Mouse (Mus musculus): Measurements from ENCODE around the gene Il17ra. TPM values are rescaled to one million over a fixed set of nuclear protein-coding genes. Genes with fewer than 3 reads are reported as not detected.

Il17ra gene
- polyA plus RNA-seq, 1 experiment from 2014 or later: 4.6 TPM

GRCm38 (mm10) chr6:120517311-120517710 lies 54.3 kb downstream of the Il17ra start:
- no peak overlapping the region for H3K27ac ChIP-seq (ENCODE audit: low read length)
- no peak overlapping the region for H3K9ac ChIP-seq (replicated peaks; ENCODE audit: low read length)
- H3K4me2 ChIP-seq (replicated peaks; ENCODE audit: low read depth, low read length): no peak overlapping the region
- no peaks in the 10 kb centered on the region for H3K27me3 ChIP-seq (ENCODE audit: insufficient read depth, low read length)
- no peaks in the 10 kb centered on the region for H3K4me1 ChIP-seq (ENCODE audit: insufficient read depth, low read length)
- peaks cover 11% of the 10 kb centered on the region; the same call in 1 of the 2 replicates for H3K36me3 ChIP-seq (ENCODE audit: insufficient read depth, low read length)
- ATAC-seq (ENCODE audit: low FRiP score, low TSS enrichment): no peak
- no peak overlapping the region for H3K4me3 ChIP-seq (ENCODE audit: low read length)
- 95% methylated on average over 5 of the region's 5 CpGs for WGBS
- no peaks in the 10 kb centered on the region for H3K9me3 ChIP-seq (ENCODE audit: low read length)

GRCm38 (mm10) chr6:120519647-120520046 lies 56.6 kb downstream of the Il17ra start:
- peaks cover 4% of the 10 kb centered on the region; the same call in 1 of the 2 replicates for H3K36me3 ChIP-seq (ENCODE audit: insufficient read depth, low read length)
- no peak for ATAC-seq (ENCODE audit: low FRiP score, low TSS enrichment)
- H3K27ac ChIP-seq (ENCODE audit: low read length): no peak overlapping the region
- H3K4me2 ChIP-seq (replicated peaks; ENCODE audit: low read depth, low read length): no peak overlapping the region
- no peak overlapping the region for H3K4me3 ChIP-seq (ENCODE audit: low read length)
- no peaks in the 10 kb centered on the region for H3K9me3 ChIP-seq (ENCODE audit: low read length)
- no peaks in the 10 kb centered on the region for H3K27me3 ChIP-seq (ENCODE audit: insufficient read depth, low read length)
- no peaks in the 10 kb centered on the region for H3K4me1 ChIP-seq (ENCODE audit: insufficient read depth, low read length)
- WGBS: 82% methylated on average over 5 of the region's 5 CpGs
- no peak overlapping the region for H3K9ac ChIP-seq (replicated peaks; ENCODE audit: low read length)

- WGBS: 82% methylated on average over 5 of the region's 5 CpGs
- Histone ChIP-seq H3K9ac (replicated peaks; ENCODE audit: low read length) (no peak overlapping the region), H3K27me3 (ENCODE audit: insufficient read depth, low read length) (no peaks in the 10 kb centered on the region), H3K4me1 (ENCODE audit: insufficient read depth, low read length) (peaks cover under 1% of the 10 kb centered on the region; the same call in 1 of the 2 replicates), H3K4me3 (ENCODE audit: low read length) (no peak overlapping the region), H3K9me3 (ENCODE audit: low read length) (no peaks in the 10 kb centered on the region), H3K4me2 (replicated peaks; ENCODE audit: low read depth, low read length) (no peak overlapping the region), H3K27ac (ENCODE audit: low read length) (no peak overlapping the region), H3K36me3 (ENCODE audit: insufficient read depth, low read length) (peaks cover 4% of the 10 kb centered on the region; the same call in 1 of the 2 replicates)
- no peak for ATAC-seq (ENCODE audit: low FRiP score, low TSS enrichment)
These were observed 61.7 kb downstream of the Il17ra start for GRCm38 (mm10) chr6:120524796-120525195.

- no peak for ATAC-seq (ENCODE audit: low FRiP score, low TSS enrichment)
- H3K36me3 ChIP-seq (ENCODE audit: insufficient read depth, low read length): no peaks in the 10 kb centered on the region
- peaks cover 9% of the 10 kb centered on the region; the same call in 1 of the 2 replicates for H3K4me1 ChIP-seq (ENCODE audit: insufficient read depth, low read length)
- H3K27me3 ChIP-seq (ENCODE audit: insufficient read depth, low read length): no peaks in the 10 kb centered on the region
- H3K27ac ChIP-seq (ENCODE audit: low read length): no peak overlapping the region
- 71% methylated on average over 4 of the region's 4 CpGs for WGBS
- no peak overlapping the region for H3K4me2 ChIP-seq (replicated peaks; ENCODE audit: low read depth, low read length)
- H3K9me3 ChIP-seq (ENCODE audit: low read length): no peaks in the 10 kb centered on the region
- H3K4me3 ChIP-seq (ENCODE audit: low read length): no peak overlapping the region
- no peak overlapping the region for H3K9ac ChIP-seq (replicated peaks; ENCODE audit: low read length)
These were observed 66.1 kb downstream of the Il17ra start for GRCm38 (mm10) chr6:120529123-120529522.

GRCm38 (mm10) chr6:120531020-120531965 lies 68.2 kb downstream of the Il17ra start, which contains the start of gene Hdhd5:
Gene Hdhd5 (minus strand): TSS chr6:120531319.
- Histone ChIP-seq H3K9ac (replicated peaks; ENCODE audit: low read length) (peak within 1 kb of the TSS; percentile 93), H3K27me3 (ENCODE audit: insufficient read depth, low read length) (no peaks in the 10 kb centered on the region), H3K4me2 (replicated peaks; ENCODE audit: low read depth, low read length) (peak within 1 kb of the TSS; percentile 75), H3K27ac (ENCODE audit: low read length) (peak within 1 kb of the TSS; percentile 80), H3K4me3 (ENCODE audit: low read length) (peak within 1 kb of the TSS; percentile 94), H3K4me1 (ENCODE audit: insufficient read depth, low read length) (peaks cover 9% of the 10 kb centered on the region; the same call in 1 of the 2 replicates), H3K9me3 (ENCODE audit: low read length) (no peaks in the 10 kb centered on the region), H3K36me3 (ENCODE audit: insufficient read depth, low read length) (no peaks in the 10 kb centered on the region)
- ATAC-seq (ENCODE audit: low FRiP score, low TSS enrichment): peak; percentile 99
- WGBS: 0% methylated on average over 75 of the region's 75 CpGs

GRCm38 (mm10) chr6:120532594-120532993 lies 69.5 kb downstream of the Il17ra start:
- peaks cover 9% of the 10 kb centered on the region; the same call in 1 of the 2 replicates for H3K4me1 ChIP-seq (ENCODE audit: insufficient read depth, low read length)
- no peaks in the 10 kb centered on the region for H3K27me3 ChIP-seq (ENCODE audit: insufficient read depth, low read length)
- H3K4me2 ChIP-seq (replicated peaks; ENCODE audit: low read depth, low read length): no peak overlapping the region
- H3K9ac ChIP-seq (replicated peaks; ENCODE audit: low read length): no peak overlapping the region
- ATAC-seq (ENCODE audit: low FRiP score, low TSS enrichment): no peak
- H3K9me3 ChIP-seq (ENCODE audit: low read length): no peaks in the 10 kb centered on the region
- no peak overlapping the region for H3K27ac ChIP-seq (ENCODE audit: low read length)
- no peak overlapping the region for H3K4me3 ChIP-seq (ENCODE audit: low read length)
- no peaks in the 10 kb centered on the region for H3K36me3 ChIP-seq (ENCODE audit: insufficient read depth, low read length)
- WGBS: 72% methylated on average over 1 of the region's 1 CpGs

GRCm38 (mm10) chr6:120536337-120536736 lies 73.3 kb downstream of the Il17ra start:
- peaks cover 8% of the 10 kb centered on the region; the same call in 1 of the 2 replicates for H3K4me1 ChIP-seq (ENCODE audit: insufficient read depth, low read length)
- H3K27me3 ChIP-seq (ENCODE audit: insufficient read depth, low read length): no peaks in the 10 kb centered on the region
- H3K4me2 ChIP-seq (replicated peaks; ENCODE audit: low read depth, low read length): no peak overlapping the region
- H3K4me3 ChIP-seq (ENCODE audit: low read length): no peak overlapping the region
- ATAC-seq (ENCODE audit: low FRiP score, low TSS enrichment): no peak
- H3K9ac ChIP-seq (replicated peaks; ENCODE audit: low read length): no peak overlapping the region
- no peaks in the 10 kb centered on the region for H3K36me3 ChIP-seq (ENCODE audit: insufficient read depth, low read length)
- H3K9me3 ChIP-seq (ENCODE audit: low read length): no peaks in the 10 kb centered on the region
- WGBS: 84% methylated on average over 2 of the region's 2 CpGs
- H3K27ac ChIP-seq (ENCODE audit: low read length): no peak overlapping the region

Other genes with a start within 250 kb of the Il17ra start
- gene D330020A13Rik, start 168.9 kb upstream of the Il17ra start, polyA plus RNA-seq (2015; fragmentation: Nextera tagmentation; extraction: Ambion mirVana): 0.65 and 0.76 TPM in 2 replicates
- 2.4 and 2.6 TPM in 2 replicates for gene B4galnt3, start 168.7 kb upstream of the Il17ra start, polyA plus RNA-seq (2015; fragmentation: Nextera tagmentation; extraction: Ambion mirVana)
- gene Kdm5a, start 99.1 kb upstream of the Il17ra start, polyA plus RNA-seq (2015; fragmentation: Nextera tagmentation; extraction: Ambion mirVana): 44.8 and 54.4 TPM in 2 replicates
- 25.5 and 25.8 TPM in 2 replicates for gene Ccdc77, start 98.9 kb upstream of the Il17ra start, polyA plus RNA-seq (2015; fragmentation: Nextera tagmentation; extraction: Ambion mirVana)
- gene Tmem121b, start 30.6 kb downstream of the Il17ra start, polyA plus RNA-seq (2015; fragmentation: Nextera tagmentation; extraction: Ambion mirVana): 0.04 TPM in 2 replicates
- 22.1 and 23.6 TPM in 2 replicates for gene Hdhd5, start 68.1 kb downstream of the Il17ra start, polyA plus RNA-seq (2015; fragmentation: Nextera tagmentation; extraction: Ambion mirVana)
- gene Cecr2, start 203.1 kb downstream of the Il17ra start, polyA plus RNA-seq (2015; fragmentation: Nextera tagmentation; extraction: Ambion mirVana): 3.9 and 4.8 TPM in 2 replicates

Data from kidney, embryonic 16.5 days (tissue).